Mouse (Mus musculus): ENCODE measurements around the gene Scpep1. TPM values are rescaled to one million over a fixed set of nuclear protein-coding genes. Genes with fewer than 3 reads are reported as not detected.

The Scpep1 gene
- polyA plus RNA-seq (2012; rRNA removed): 20.8 and 22.0 TPM in 2 replicates

DNA sequence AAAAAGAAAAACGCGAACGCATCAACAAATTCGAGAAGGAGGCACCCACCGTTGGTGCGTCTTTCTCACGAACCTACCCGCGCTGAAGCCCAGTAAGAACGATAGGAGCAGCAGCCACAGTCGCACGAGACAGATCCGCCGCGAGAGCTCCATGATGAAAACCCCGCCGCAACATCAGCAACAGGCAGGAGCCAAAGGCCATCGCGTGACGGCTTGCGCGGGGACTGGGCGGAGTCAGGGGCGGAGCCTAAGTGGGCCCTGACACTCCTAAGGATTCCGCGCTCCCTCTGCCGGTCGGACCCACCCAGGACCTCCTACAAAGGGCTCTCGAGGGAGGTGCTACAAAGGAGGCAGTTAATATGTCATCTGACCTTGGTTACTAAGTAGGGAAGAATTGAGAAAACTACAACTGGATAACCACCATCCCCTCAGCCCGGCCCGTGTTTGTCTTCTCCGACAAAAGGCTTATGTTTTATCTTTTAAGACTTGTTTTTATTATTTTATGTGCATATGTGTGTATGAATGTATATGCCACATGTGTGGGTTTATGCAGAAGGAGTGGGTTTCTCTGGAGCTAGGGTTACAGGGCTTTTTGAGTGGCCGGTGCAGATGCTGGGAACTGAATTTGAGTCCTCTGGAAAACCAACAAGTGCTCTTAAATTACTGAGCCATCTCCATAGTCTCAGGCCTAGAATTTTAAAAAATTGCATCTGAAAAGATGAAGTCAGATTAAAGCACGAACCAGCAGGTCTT lies at the start of gene Scpep1:
Scpep1 (minus strand) TSS at position 249 of the 753 bp plus-strand sequence.

GRCm38 (mm10) chr11:88998974-88999722 lies 43.9 kb upstream of the Scpep1 start, which contains the start of gene Trim25:
Trim25 (plus strand) TSS chr11:88999376.

DNA sequence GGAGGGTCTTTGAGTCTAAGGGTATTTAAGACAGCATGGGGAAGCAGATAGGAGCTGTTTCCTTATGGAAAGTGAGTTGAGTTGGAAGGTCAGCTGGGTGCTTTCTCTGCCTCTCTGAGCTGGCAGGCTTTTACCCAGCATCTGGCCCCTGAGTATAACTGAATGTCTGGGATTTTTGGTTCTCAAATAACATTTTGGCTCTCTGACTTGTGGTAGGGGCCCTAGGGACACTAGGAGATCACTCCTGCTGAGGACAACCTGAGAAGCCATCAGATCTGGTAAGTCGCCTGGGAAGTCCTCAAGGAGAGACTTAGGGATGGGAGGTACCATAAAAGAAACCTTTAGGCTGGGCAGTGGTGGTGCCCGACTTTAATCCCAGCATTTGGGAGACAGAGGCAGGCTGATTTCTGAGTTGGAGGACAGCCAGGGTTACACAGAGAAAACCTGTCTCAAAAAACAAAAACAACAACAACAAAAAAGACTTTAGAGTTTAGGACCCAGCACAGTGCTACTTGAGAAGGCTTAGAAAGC lies 15.0 kb upstream of the Scpep1 start, which contains the start of gene Coil:
Coil (plus strand) TSS at position 51 of the 531 bp plus-strand sequence.

GRCm38 (mm10) chr11:88966881-88967361 lies 11.7 kb upstream of the Scpep1 start, which contains the start of gene Elobl:
Elobl (minus strand) TSS chr11:88966931.

Other genes starting within 250 kb of the Scpep1 start
- 8.1 and 8.5 TPM in 2 replicates for gene Msi2, start 237.0 kb downstream of the Scpep1 start, polyA plus RNA-seq (2012; rRNA removed)
- gene Akap1, start 90.9 kb downstream of the Scpep1 start, polyA plus RNA-seq (2012; rRNA removed): 19.4 and 21.3 TPM in 2 replicates
- not detected in 2 replicates for gene Elobl, start 11.5 kb upstream of the Scpep1 start, polyA plus RNA-seq (2012; rRNA removed)
- gene Coil, start 14.8 kb upstream of the Scpep1 start, polyA plus RNA-seq (2012; rRNA removed): 3.0 and 3.4 TPM in 2 replicates
- 16.8 and 17.2 TPM in 2 replicates for gene Trim25, start 43.9 kb upstream of the Scpep1 start, polyA plus RNA-seq (2012; rRNA removed)
- 0.74 and 0.77 TPM in 2 replicates for gene Dgke, start 111.4 kb upstream of the Scpep1 start, polyA plus RNA-seq (2012; rRNA removed)
- 0.08 and 0.13 TPM in 2 replicates for gene Gm525, start 118.4 kb upstream of the Scpep1 start, polyA plus RNA-seq (2012; rRNA removed)

Data from liver, embryonic 18 days (tissue).